In the genomic region with DNA sequence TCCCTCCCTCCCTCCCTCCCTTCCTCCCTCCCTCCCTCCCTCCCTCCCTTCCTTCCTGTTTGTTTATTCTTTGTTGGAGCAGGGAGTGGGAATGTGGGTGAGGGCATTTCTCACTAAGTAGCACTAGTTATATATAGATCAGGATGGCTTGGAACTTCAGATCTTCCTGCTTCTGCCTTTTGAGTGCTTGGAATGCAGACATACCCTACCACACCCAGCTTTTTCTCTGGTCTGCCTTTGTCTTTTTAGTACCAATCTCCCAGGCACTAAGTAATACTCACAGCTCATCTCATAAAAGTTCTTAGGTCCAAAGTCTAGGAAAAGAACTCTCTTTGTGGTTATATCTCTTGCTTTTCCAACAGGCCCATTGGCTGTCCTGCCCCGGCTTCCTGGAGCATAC, we compare ENCODE assay signal across 25 mouse cellular contexts. TPM values are rescaled to one million over a fixed set of nuclear protein-coding genes. Genes with fewer than 3 reads are reported as not detected.
DNase-seq lines count a peak whose midpoint lies in the region; ATAC-seq and TF ChIP-seq lines count a peak whose summit lies in the region.
"Had no signal": no experiment of that assay in that cellular context is flagged by ENCODE, and none has a peak within 500 bp of the region (broad histone marks: within the 10 kb centered on the region; RNA-seq: fewer than 3 reads in every experiment).

No protein-coding gene starts in this region.

- H3K36me3 ChIP-seq in intestine, postnatal 0 days (ENCODE audit: control insufficient read depth, insufficient read depth): no peaks in the 10 kb centered on the region
- no peaks in the 10 kb centered on the region for H3K36me3 ChIP-seq in intestine, embryonic 15.5 days
- H3K36me3 ChIP-seq: embryonic facial prominence, embryonic 13.5 days; embryonic facial prominence, embryonic 15.5 days; forebrain, embryonic 10.5 days; forebrain, embryonic 12.5 days had no signal

- TF ChIP-seq CTCF in intestine, postnatal 0 days (IDR thresholded peaks at IDR 0.05; ENCODE audit: low read depth): no peak

- no peaks in the 10 kb centered on the region for H3K4me1 ChIP-seq in intestine, postnatal 0 days (replicated peaks; ENCODE audit: control insufficient read depth, insufficient read depth, low read length)
- peaks cover 12% of the 10 kb centered on the region for H3K4me1 ChIP-seq in intestine, embryonic 15.5 days (replicated peaks)

- ATAC-seq in intestine, postnatal 0 days: peak; percentile 17; the same call in 1 of the 2 replicates
- no peak for ATAC-seq in intestine, embryonic 15.5 days
- ATAC-seq: CD4-positive, CD25-positive, alpha-beta regulatory T cell, adult 4 months; forebrain, embryonic 14.5 days; forebrain, embryonic 16.5 days had no signal

- H3K4me2 ChIP-seq in intestine, postnatal 0 days (replicated peaks; ENCODE audit: low read depth): no peak overlapping the region
- no peak overlapping the region for H3K4me2 ChIP-seq in intestine, embryonic 15.5 days (replicated peaks)
- H3K4me2 ChIP-seq: embryonic facial prominence, embryonic 13.5 days; embryonic facial prominence, embryonic 15.5 days; forebrain, embryonic 12.5 days had no signal

- no peak overlapping the region for H3K9ac ChIP-seq in intestine, postnatal 0 days (ENCODE audit: low read depth, low read length)
- no peak overlapping the region for H3K9ac ChIP-seq in intestine, embryonic 15.5 days
- H3K9ac ChIP-seq: embryonic facial prominence, embryonic 13.5 days; embryonic facial prominence, embryonic 15.5 days; forebrain, embryonic 12.5 days had no signal

- DNase-seq in ES-CJ7 (ENCODE audit: low read depth, low spot score): peak; percentile 43
- peak; percentile 75 for DNase-seq in ZHBTc4 (ENCODE audit: low read depth, low spot score)
- no peak for DNase-seq in liver
- DNase-seq: adrenal gland, adult 2 months; adrenal gland, postnatal 10 days; adrenal gland, postnatal 25 days; B cell, adult 2 months; cerebellum, adult 11 months; cerebellum, adult 18-20 months; cerebellum, adult 8-10 months; cerebellum, adult 9-11 months; cerebellum, postnatal 14 days; cerebellum, postnatal 36 days; embryo, embryonic 11 days had no signal

- peaks cover 64% of the 10 kb centered on the region for H3K27me3 ChIP-seq in intestine, postnatal 0 days (replicated peaks; ENCODE audit: control insufficient read depth, insufficient read depth, low read length)
- peaks cover 47% of the 10 kb centered on the region for H3K27me3 ChIP-seq in intestine, embryonic 15.5 days (replicated peaks)

- H3K27ac ChIP-seq in intestine, postnatal 0 days (ENCODE audit: low read depth, low read length): no peak overlapping the region
- no peak overlapping the region for H3K27ac ChIP-seq in intestine, embryonic 15.5 days
- H3K27ac ChIP-seq: embryonic facial prominence, embryonic 13.5 days; embryonic facial prominence, embryonic 15.5 days; forebrain, embryonic 10.5 days; forebrain, embryonic 12.5 days had no signal

- H3K4me3 ChIP-seq in intestine, postnatal 0 days (ENCODE audit: low read depth, low read length): no peak overlapping the region
- H3K4me3 ChIP-seq in intestine, embryonic 15.5 days (replicated peaks): no peak overlapping the region
- H3K4me3 ChIP-seq: embryonic facial prominence, embryonic 13.5 days; embryonic facial prominence, embryonic 15.5 days; erythroblast, embryonic 14.5 days; forebrain, embryonic 10.5 days; forebrain, embryonic 12.5 days had no signal

- no peaks in the 10 kb centered on the region for H3K9me3 ChIP-seq in intestine, postnatal 0 days (ENCODE audit: control insufficient read depth)
- H3K9me3 ChIP-seq in intestine, embryonic 15.5 days: no peaks in the 10 kb centered on the region; the same call in 1 of the 2 replicates
- H3K9me3 ChIP-seq: embryonic facial prominence, embryonic 13.5 days; embryonic facial prominence, embryonic 15.5 days; forebrain, embryonic 12.5 days had no signal

- 79% methylated on average over 1 of the region's 1 CpGs for WGBS in intestine, postnatal 0 days
- WGBS in intestine, embryonic 15.5 days: 69% methylated on average over 1 of the region's 1 CpGs

RNA-seq across cellular contexts. Expression of gene Faim, which starts 10.1 kb away (rescaled TPM):
- polyA plus RNA-seq in intestine, postnatal 0 days (2015; fragmentation: Nextera tagmentation; extraction: Ambion mirVana): 30.3 and 31.2 TPM in 2 replicates
- 39.9 and 42.8 TPM in 2 replicates for polyA plus RNA-seq in intestine, embryonic 15.5 days (2015; fragmentation: Nextera tagmentation; extraction: Ambion mirVana)

RNA-seq across cellular contexts. Expression of gene Foxl2, which starts 21.0 kb away (rescaled TPM):
- polyA plus RNA-seq in intestine, postnatal 0 days (2015; fragmentation: Nextera tagmentation; extraction: Ambion mirVana): not detected in 2 replicates
- not detected in 2 replicates for polyA plus RNA-seq in intestine, embryonic 15.5 days (2015; fragmentation: Nextera tagmentation; extraction: Ambion mirVana)
- polyA plus RNA-seq: CD4-positive, CD25-positive, alpha-beta regulatory T cell, adult 4 months; erythroblast, embryonic 14.5 days had no signal

RNA-seq across cellular contexts. Expression of gene Gm1123, which starts 59.4 kb away (rescaled TPM):
- polyA plus RNA-seq in intestine, postnatal 0 days (2015; fragmentation: Nextera tagmentation; extraction: Ambion mirVana): 45.9 and 46.8 TPM in 2 replicates
- polyA plus RNA-seq in intestine, embryonic 15.5 days (2015; fragmentation: Nextera tagmentation; extraction: Ambion mirVana): 14.5 and 15.5 TPM in 2 replicates
- polyA plus RNA-seq: adrenal gland, adult 2 months; embryonic facial prominence, embryonic 11.5 days; embryonic facial prominence, embryonic 13.5 days; embryonic facial prominence, embryonic 15.5 days; erythroblast, embryonic 14.5 days; forebrain, embryonic 10.5 days; forebrain, embryonic 12.5 days; forebrain, embryonic 14.5 days; forebrain, embryonic 16.5 days had no signal
